Mouse (Mus musculus): ENCODE results near the gene Zfp219.

The Zfp219 gene

GRCm38 (mm10) chr14:52003981-52004495 is 16.5 kb downstream of the Zfp219 start:
- DNase-seq (ENCODE audit: extremely low spot score, low spot score), result peak; percentile 49

DNA sequence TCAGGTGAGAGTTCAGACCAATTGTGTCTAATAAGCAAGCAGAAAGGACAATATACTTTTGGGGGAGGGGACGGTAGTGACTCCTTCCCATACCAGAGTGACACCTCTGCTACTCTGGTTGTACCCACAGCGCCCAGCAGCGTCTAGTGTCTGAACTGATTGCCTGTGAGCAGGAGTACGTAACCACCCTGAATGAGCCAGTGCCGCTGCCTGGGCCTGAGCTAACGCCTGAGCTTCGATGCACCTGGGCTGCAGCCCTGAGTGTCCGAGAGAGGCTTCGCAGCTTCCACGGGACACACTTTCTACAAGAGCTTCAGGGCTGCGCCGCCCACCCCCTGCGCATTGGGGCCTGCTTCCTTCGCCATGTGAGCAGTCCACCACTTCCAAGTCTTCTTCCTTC is 23.1 kb downstream of the Zfp219 start:
- no peak for DNase-seq (ENCODE audit: extremely low spot score, low spot score)

DNA sequence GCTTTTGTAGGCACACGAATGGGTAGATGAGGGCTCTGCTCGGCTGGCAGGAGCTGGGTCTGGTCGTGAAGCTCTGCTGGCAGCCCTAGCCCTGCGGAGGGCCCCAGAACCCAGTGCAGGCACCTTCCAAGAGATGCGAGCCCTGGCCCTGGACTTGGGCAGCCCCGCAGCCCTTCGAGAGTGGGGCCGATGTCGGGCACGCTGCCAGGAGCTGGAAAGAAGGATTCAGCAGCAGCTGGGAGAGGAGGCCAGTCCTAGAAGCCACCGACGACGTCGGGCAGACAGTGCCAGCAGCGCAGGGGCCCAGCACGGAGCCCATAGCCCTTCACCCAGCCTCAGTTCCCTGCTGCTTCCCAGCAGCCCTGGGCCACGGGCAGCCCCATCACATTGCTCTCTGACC is 23.7 kb downstream of the Zfp219 start:
- DNase-seq (ENCODE audit: extremely low spot score, low spot score), result no peak

- no peak for DNase-seq (ENCODE audit: extremely low spot score, low spot score)
Observed at GRCm38 (mm10) chr14:51996231-51996841, 24.2 kb downstream of the Zfp219 start.

- no peak for DNase-seq (ENCODE audit: extremely low spot score, low spot score)
Observed at GRCm38 (mm10) chr14:51995219-51995871, 25.2 kb downstream of the Zfp219 start.

GRCm38 (mm10) chr14:51994453-51994852 is 26.1 kb downstream of the Zfp219 start:
- no peak for DNase-seq (ENCODE audit: extremely low spot score, low spot score)

- DNase-seq (ENCODE audit: extremely low spot score, low spot score), result no peak
Observed at GRCm38 (mm10) chr14:51989461-51989970, 31.0 kb downstream of the Zfp219 start.

DNA sequence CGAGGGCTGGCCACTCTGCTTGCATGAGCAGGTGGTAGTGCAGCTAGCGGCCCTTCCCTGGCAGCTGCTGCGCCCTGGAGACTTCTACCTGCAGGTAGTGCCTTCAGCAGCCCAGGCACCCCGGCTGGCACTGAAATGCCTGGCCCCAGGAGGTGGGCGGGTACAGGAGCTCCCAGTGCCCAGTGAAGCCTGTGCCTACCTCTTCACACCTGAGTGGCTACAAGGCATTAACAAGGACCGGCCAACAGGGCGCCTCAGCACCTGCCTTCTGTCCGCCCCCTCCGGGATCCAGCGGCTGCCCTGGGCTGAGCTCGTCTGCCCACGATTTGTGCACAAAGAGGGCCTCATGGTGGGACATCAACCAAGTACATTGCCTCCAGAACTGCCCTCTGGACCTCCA is 31.8 kb downstream of the Zfp219 start:
- no peak for DNase-seq (ENCODE audit: extremely low spot score, low spot score)

GRCm38 (mm10) chr14:51987177-51987576 is 33.4 kb downstream of the Zfp219 start:
- DNase-seq (ENCODE audit: extremely low spot score, low spot score), result no peak

- no peak for DNase-seq (ENCODE audit: extremely low spot score, low spot score)
Observed at GRCm38 (mm10) chr14:51986153-51986505, 34.4 kb downstream of the Zfp219 start.

DNA sequence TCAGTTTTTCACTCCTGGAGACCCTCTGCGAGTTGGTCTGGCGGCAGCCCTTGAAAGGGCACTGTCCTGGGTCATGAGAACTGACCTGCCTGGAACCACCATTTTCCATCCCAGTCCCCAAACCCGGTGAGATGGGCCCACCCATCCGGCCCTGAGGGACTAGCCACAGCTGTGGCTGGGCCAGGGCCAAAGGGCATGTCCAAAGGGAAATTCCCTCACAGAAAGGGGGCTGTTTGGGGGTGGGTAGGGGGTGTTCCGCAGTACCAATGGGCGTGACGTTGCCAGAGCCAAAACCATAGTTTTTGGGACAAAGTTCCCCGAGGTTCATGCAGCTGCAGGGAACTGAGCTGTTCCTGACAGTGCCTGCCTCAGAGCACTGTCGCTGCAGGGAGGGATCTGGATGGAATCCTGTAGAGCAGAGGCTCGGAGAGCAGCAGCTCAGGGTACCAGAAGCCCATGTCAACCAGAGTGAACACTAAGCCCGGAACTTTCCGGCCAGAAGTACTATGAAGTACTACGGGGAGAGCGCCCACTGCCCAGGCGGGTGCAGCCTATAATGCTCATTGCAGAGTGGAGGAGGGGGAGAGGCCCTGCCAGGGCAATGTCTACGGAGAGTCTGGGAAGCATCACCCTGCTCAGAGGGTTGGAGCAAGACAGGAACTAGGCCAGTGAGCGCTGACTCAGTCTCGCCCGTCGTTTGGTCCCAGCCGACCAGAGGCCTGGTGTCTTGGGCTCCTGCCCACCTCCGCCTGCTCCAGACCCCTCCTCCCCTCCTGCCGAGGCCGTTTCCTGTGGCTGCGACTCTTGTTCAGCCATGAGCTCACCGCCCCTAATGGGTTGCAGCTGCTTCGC is 35.0 kb downstream of the Zfp219 start:
- DNase-seq (ENCODE audit: extremely low spot score, low spot score), result peak; percentile 79

GRCm38 (mm10) chr14:51984247-51985231 is 36.0 kb downstream of the Zfp219 start, which contains the start of gene Arhgef40:
Gene Arhgef40 (plus strand): TSS chr14:51984719.
- peak; percentile 85 for DNase-seq (ENCODE audit: extremely low spot score, low spot score)

- no peak for DNase-seq (ENCODE audit: extremely low spot score, low spot score)
Observed at GRCm38 (mm10) chr14:51983855-51984246, 36.7 kb downstream of the Zfp219 start.

GRCm38 (mm10) chr14:51983251-51983650 is 37.3 kb downstream of the Zfp219 start:
- DNase-seq (ENCODE audit: extremely low spot score, low spot score), result no peak

- no peak for DNase-seq (ENCODE audit: extremely low spot score, low spot score)
Observed at GRCm38 (mm10) chr14:51979252-51979651, 41.3 kb downstream of the Zfp219 start.

DNA sequence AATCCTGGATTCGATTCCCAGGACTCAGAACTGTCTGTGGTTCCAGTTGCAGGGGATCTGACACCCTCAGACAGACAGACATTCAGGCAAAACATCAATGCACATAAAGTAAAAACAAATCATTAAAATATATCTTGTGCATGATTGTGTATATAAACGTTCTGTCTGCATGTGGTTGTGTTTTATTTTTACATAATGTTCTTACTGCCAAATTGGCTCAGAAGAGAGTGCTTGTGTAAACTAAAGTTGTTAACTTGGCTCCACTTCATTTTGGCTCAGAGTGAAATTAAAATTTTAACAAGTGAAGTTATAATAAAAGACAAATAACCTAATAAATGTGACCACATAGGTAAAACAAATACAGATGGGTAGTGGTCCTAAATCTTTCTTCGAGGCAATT is 53.1 kb downstream of the Zfp219 start:
- DNase-seq (ENCODE audit: extremely low spot score, low spot score), result no peak

DNA sequence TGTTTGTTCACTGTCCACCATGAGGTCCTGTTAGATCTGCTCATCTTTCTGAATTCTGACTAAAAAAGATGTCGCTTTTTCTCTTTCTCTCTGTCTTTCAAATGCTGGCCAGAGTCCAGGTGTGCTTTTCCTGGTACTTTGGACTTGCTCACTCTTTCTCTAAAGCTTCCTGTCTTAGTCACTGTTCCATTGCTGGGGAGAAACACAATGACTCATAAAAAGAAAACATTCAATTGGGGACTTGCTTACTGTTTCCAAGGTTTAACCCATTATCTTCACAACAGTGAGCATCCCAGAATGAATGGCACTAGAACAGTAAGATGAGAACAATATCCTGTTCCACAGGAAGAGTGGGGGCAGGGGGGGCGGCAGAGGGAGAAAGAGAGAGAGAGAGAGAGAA is 60.2 kb downstream of the Zfp219 start:
- DNase-seq (ENCODE audit: extremely low spot score, low spot score), result no peak

Measured in neural tube, embryonic 10.5 days (tissue).